Mouse (Mus musculus): ENCODE data around the gene Osm. TPM values are rescaled to one million over a fixed set of nuclear protein-coding genes. Genes with fewer than 3 reads are reported as not detected.

Osm gene
- polyA plus RNA-seq, 1 experiment from 2014 or later, result 0.55 TPM

DNA sequence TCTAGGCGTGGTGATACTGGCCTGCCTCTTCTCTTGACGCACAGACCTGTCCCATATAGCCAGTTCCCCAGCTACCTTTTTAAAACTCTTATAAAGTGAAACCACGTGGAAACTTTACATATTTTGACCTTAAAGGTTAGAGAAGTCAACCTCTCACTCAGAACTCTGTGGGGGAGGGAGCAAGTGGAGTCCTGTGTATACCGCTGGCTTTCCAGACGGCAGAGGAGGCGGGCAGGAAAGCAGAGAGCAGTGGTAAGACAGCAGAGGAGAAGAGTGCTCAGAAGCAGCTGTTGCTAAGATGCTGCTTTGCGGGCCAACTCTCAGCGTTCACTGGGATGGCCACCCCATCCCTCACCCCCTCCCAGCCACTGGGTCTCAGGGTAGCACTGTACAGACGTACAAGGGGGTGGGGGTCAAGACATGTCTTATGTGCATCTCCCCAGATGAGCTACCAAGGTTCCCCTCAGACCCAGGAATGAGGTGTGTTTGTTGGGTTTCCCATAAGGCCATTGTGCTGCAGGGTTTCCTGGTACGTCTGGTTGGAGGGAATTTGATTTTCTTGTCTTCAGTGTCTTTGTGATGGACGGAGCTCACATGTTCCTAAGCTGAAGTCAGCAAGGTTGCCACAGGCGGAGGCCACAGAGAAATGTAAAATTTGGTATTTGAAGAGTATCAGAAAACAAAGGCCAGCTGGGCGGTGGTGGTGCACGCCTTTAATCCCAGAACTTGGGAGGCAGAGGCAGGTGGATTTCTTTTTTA lies 11.2 kb downstream of the Osm start:
- Histone ChIP-seq H3K36me3 (no peaks in the 10 kb centered on the region), H3K4me1 (peaks cover 27% of the 10 kb centered on the region), H3K27ac (no peak overlapping the region), H3K9ac (no peak overlapping the region), H3K27me3 (replicated peaks) (no peaks in the 10 kb centered on the region), H3K4me3 (no peak overlapping the region), H3K9me3 (replicated peaks) (no peaks in the 10 kb centered on the region), H3K4me2 (no peak overlapping the region)
- no peak for ATAC-seq
- 74% methylated on average over 14 of the region's 14 CpGs for WGBS (ENCODE audit: insufficient replicate concordance)

DNA sequence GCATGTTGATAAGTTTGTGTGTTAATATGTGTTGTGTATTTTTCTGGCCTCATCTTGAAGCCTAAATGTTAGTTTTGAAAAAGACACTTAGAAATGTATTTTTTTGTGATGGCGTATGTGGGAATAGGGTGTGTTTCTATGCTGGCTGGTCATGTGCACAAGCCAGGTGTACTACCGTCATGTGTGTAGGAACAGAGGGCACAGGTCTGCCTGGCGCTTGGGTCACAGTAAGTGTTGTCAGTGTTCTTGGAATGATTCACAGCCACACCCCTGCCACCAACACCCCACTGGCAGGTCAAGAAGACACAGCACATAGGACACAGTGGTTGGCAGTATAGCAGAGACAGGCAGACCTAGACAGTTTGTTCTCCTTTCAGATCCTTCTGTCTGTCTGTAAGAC lies 12.9 kb downstream of the Osm start:
- 87% methylated on average over 3 of the region's 3 CpGs for WGBS (ENCODE audit: insufficient replicate concordance)
- Histone ChIP-seq H3K27ac (no peak overlapping the region), H3K9me3 (replicated peaks) (no peaks in the 10 kb centered on the region), H3K4me1 (peaks cover 27% of the 10 kb centered on the region), H3K36me3 (no peaks in the 10 kb centered on the region), H3K4me3 (no peak overlapping the region), H3K9ac (no peak overlapping the region), H3K4me2 (no peak overlapping the region), H3K27me3 (replicated peaks) (no peaks in the 10 kb centered on the region)
- ATAC-seq, result no peak

DNA sequence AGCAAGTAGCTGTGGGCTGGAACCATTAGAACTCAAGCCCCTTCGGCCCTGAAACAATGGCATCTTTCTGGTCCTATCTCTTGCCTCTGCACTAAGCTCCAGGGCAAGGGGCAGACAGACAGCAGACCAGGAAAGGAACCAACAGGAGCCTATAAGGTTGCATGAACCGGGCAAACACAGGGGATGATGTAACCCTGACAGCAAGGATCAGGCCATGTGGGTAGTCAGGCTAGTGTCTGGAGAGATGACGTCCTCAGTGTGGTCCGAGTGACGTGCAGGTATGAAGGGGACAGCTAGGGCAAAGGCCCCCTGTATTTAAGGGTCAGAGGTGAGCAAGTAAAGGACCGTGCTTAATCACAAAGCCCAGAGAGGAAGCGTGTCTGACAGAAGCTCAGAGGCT lies 14.1 kb downstream of the Osm start:
- Histone ChIP-seq H3K36me3 (no peaks in the 10 kb centered on the region), H3K27ac (no peak overlapping the region)

DNA sequence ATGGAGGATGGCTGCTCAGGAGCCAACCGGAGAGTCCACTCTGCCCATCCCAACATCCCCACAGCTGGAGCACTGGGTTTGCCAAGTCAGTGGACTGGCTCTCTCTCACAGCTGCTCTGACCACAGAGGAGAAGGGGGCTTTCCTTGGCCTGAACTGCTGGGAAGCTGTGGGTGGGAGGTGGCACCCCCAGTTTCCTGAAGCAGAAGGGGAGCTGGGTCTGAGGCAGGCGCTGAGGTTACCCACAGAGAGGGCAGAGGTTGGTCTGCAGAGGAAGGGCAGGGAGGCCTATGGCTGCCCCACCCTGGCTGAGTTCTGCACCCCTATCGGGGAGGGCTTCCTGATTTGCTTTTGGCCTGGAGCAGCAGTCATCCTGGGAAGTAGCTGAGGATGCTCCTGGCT lies 15.2 kb downstream of the Osm start:
- Histone ChIP-seq H3K36me3 (no peaks in the 10 kb centered on the region), H3K9ac (no peak overlapping the region), H3K4me3 (no peak overlapping the region), H3K4me2 (no peak overlapping the region), H3K27ac (no peak overlapping the region), H3K4me1 (peaks cover 8% of the 10 kb centered on the region), H3K27me3 (replicated peaks) (no peaks in the 10 kb centered on the region), H3K9me3 (replicated peaks) (no peaks in the 10 kb centered on the region)
- 54% methylated on average over 3 of the region's 3 CpGs for WGBS (ENCODE audit: insufficient replicate concordance)
- ATAC-seq, result no peak

More for the DNA sequence above, 14.1 kb downstream of the Osm start:
- no peak overlapping the region for H3K4me3 ChIP-seq
- no peaks in the 10 kb centered on the region for H3K27me3 ChIP-seq (replicated peaks)
- H3K4me1 ChIP-seq, result peaks cover 19% of the 10 kb centered on the region
- H3K9me3 ChIP-seq (replicated peaks), result no peaks in the 10 kb centered on the region
- H3K4me2 ChIP-seq, result no peak overlapping the region
- H3K9ac ChIP-seq, result no peak overlapping the region
- peak; percentile 48 for ATAC-seq
- 65% methylated on average over 7 of the region's 7 CpGs for WGBS (ENCODE audit: insufficient replicate concordance)

DNA sequence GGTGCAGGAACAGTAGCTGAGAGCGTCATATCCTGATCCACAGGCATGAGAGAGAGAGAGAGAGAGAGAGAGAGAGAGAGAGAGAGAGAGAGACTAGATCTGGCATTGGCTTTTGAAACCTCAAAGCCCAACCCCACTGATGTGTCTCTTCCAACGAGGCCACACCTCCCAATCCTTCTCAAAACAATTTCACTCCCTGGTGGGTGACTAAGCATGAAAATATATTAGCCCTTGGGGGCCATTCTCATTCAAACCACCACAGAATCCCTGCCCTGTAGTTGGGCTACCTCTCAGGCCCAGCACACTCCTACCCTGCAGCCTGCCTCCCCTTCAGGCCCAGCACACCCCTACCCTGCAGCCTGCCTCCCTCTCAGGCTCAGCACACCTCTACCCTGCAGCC lies 16.7 kb downstream of the Osm start:
- H3K27ac ChIP-seq, result no peak overlapping the region
- 71% methylated on average over 2 of the region's 2 CpGs for WGBS (ENCODE audit: insufficient replicate concordance)

DNA sequence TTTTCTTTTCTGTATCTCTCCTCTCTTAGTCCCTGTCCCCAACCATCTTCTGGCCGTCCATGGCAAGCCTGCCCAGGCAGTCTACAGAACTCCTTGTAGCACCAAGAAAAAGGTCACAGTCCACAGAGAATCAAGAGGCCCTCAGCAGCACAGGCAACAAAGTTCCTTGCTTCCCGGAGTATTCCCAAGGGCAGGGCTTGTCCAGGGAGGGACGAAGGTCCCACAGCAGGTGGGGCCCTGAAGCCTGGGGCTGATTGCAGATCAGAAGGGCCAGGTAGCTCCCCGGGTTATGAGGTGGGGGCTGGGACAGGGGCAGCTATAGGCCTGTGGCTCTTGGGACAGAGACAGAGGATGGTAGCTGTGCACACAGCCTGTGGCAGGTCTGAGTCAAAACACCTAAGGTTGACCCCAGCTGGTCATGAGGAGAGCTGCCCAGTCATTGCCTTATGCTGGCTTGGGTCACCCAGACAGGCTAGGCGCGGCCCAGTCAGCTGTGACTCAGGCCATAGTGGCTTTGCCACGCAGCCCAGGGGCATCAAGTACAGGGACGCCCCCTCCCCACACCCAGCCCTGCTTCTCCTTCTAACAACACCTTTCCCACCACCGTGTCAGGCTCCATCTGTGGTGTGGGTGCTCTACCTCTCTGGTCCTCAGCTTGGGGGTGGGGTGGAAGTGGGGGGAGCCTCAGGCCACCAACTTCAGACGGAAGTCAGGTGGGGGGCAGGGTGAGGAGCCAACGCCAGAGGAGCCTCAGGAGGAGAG lies 20.8 kb downstream of the Osm start, which contains the start of gene Lif:
Gene Lif, plus strand, starts transcription at position 712 of the 762 bp plus-strand sequence.
- Histone ChIP-seq H3K27me3 (replicated peaks) (peaks cover 14% of the 10 kb centered on the region; the same call in 1 of the 2 replicates), H3K27ac (no peak within 1 kb of the TSS), H3K4me2 (no peak within 1 kb of the TSS), H3K9ac (no peak within 1 kb of the TSS), H3K36me3 (no peaks in the 10 kb centered on the region), H3K9me3 (replicated peaks) (no peaks in the 10 kb centered on the region), H3K4me3 (no peak within 1 kb of the TSS), H3K4me1 (peaks cover 35% of the 10 kb centered on the region)
- no peak for ATAC-seq
- 44% methylated on average over 11 of the region's 11 CpGs for WGBS (ENCODE audit: insufficient replicate concordance)

More for the DNA sequence above, 16.7 kb downstream of the Osm start:
- no peak for ATAC-seq
- H3K27me3 ChIP-seq (replicated peaks), result peaks cover 7% of the 10 kb centered on the region; the same call in 1 of the 2 replicates
- no peaks in the 10 kb centered on the region for H3K36me3 ChIP-seq
- no peak overlapping the region for H3K4me2 ChIP-seq
- no peak overlapping the region for H3K4me3 ChIP-seq
- H3K4me1 ChIP-seq, result peaks cover 12% of the 10 kb centered on the region; the same call in 1 of the 2 replicates
- H3K9me3 ChIP-seq (replicated peaks), result no peaks in the 10 kb centered on the region
- H3K9ac ChIP-seq, result no peak overlapping the region

DNA sequence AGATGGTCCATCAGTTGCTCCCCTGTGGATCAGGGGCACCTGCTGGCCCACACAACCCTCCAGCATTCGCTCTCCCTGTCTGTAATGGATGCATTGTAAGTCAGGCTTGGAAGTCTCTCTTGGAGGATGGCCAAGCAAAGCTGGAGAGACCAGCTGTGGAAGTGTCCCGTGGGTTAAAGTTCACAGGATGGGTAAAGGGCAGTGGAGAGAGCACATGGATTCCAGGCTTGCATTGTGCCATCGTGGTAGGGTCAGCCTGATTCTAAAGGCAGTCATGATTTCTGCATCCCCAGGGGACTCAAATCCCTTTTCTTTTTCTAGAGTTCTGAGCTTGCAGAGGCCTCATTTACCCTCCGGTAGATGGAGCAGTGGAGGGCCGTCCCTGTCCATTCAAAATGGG lies 21.5 kb downstream of the Osm start:
- H3K4me1 ChIP-seq, result peaks cover 38% of the 10 kb centered on the region
- H3K9me3 ChIP-seq (replicated peaks), result no peaks in the 10 kb centered on the region
- H3K4me2 ChIP-seq, result no peak overlapping the region
- peaks cover 22% of the 10 kb centered on the region for H3K27me3 ChIP-seq (replicated peaks)
- no peak overlapping the region for H3K4me3 ChIP-seq
- ATAC-seq, result no peak
- no peak overlapping the region for H3K27ac ChIP-seq
- 71% methylated on average over 5 of the region's 5 CpGs for WGBS (ENCODE audit: insufficient replicate concordance)
- no peaks in the 10 kb centered on the region for H3K36me3 ChIP-seq
- no peak overlapping the region for H3K9ac ChIP-seq

DNA sequence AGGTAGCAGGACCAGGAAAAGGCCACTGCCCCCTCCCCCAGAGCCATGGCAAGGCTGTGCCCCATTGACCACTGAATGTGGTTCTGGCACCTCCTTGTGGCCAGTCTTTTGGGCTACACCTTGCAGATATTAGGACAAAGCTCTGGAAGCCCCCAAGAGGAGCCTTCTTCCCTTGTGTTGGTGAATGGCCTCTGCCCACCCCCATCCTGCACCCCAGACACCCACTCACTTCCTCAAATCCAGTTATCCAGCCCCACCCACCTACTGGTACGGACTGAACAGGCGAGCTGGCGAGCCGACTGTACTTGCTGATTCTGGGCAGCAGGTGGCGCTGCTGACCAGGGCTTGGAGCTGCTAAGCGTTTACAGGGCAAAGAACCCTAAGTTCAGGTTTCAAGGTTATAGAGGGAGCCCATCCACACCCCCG lies 22.4 kb downstream of the Osm start:
- no peak overlapping the region for H3K27ac ChIP-seq
- H3K36me3 ChIP-seq, result no peaks in the 10 kb centered on the region
- ATAC-seq, result peak; percentile 66
- H3K9ac ChIP-seq, result no peak overlapping the region
- WGBS (ENCODE audit: insufficient replicate concordance), result 0% methylated on average over 7 of the region's 7 CpGs
- H3K27me3 ChIP-seq (replicated peaks), result peaks cover 31% of the 10 kb centered on the region
- H3K4me2 ChIP-seq, result peak overlapping the region; percentile 51
- peaks cover 44% of the 10 kb centered on the region for H3K4me1 ChIP-seq
- H3K4me3 ChIP-seq, result no peak overlapping the region
- H3K9me3 ChIP-seq (replicated peaks), result no peaks in the 10 kb centered on the region

DNA sequence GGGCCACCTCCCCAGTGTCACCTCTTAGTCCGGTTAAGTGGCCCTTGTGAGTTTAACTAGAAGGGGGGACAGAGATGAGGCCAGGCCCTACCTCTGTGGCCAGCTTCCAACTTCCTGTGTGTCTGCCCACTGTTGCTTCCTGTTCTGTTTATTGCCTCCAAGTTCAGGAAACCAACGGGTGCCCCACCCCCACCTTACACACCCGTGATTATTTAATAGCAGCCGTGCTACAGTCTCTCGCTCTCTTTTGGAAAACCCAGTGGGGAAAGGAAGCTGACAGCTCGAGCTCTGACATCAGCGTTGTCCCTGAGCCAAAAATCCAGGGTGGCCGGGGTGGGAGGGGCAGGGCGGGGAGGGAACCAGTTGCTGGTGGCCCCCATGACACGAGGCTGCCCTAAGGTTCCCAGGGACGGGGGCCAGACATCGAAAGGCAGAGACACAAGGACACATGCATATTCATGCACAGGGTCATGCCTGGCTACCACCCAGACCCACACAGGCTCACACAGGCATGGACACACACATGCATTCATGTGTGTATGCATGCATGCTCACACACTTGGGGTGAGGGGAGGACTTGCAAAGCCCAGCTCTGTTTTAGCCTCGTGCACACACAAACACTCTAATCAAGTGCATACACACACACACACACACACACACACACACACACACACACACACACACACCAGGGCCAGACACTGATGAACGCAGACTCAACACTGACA lies 24.4 kb downstream of the Osm start:
- Histone ChIP-seq H3K4me2 (peak overlapping the region; percentile 50), H3K36me3 (no peaks in the 10 kb centered on the region), H3K27me3 (replicated peaks) (peaks cover 50% of the 10 kb centered on the region), H3K27ac (no peak overlapping the region), H3K4me3 (0 out of 2 replicates have a peak overlapping the region, but pooled peaks have one; percentile 7), H3K9me3 (replicated peaks) (no peaks in the 10 kb centered on the region), H3K4me1 (peaks cover 44% of the 10 kb centered on the region), H3K9ac (no peak overlapping the region; the same call in none of the 2 replicates)
- 14% methylated on average over 14 of the region's 14 CpGs for WGBS (ENCODE audit: insufficient replicate concordance)
- ATAC-seq, result no peak

DNA sequence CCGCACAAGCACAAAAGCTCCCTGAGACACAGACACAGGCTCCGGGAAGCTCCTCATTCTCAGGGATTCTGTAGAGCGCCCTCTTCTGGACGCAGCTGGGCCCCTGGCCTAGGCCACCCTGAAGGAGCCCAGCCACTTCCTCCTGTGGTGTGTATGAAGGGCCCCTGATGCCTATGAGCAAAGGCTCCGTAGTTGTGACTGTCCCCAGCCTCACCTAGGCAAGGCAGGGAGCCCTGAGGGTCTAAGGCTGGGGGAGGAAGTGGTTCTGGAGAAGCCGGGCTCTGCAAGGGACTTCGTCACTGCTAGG lies 24.9 kb downstream of the Osm start:
- Histone ChIP-seq H3K9ac (no peak overlapping the region), H3K4me3 (no peak overlapping the region), H3K36me3 (no peaks in the 10 kb centered on the region), H3K27me3 (replicated peaks) (peaks cover 56% of the 10 kb centered on the region), H3K4me2 (peak overlapping the region; percentile 50), H3K27ac (no peak overlapping the region), H3K4me1 (peaks cover 44% of the 10 kb centered on the region), H3K9me3 (replicated peaks) (no peaks in the 10 kb centered on the region)
- WGBS (ENCODE audit: insufficient replicate concordance), result 24% methylated on average over 7 of the region's 7 CpGs
- ATAC-seq, result 0 out of 2 replicates have a peak, but pooled peaks have one; percentile 16

DNA sequence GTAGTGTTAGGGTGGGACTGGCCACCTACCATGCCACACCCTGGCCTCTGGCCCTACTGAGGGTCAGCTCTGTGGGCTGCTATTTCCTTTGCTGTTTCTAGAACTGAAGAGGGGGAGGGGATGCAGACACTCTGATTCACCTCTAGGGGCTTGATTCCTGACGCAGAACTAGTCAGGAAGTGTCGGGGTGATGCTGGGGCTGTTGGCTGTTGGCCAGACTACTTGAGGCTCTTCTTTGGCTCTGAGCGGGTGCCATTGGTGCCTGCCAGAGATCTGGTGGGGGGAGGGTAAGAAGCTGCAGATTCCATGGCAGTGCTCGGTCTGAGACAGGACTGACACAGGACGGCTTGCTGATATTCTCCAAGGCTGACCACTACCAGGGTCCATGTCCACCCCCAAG lies 25.7 kb downstream of the Osm start:
- 41% methylated on average over 5 of the region's 5 CpGs for WGBS (ENCODE audit: insufficient replicate concordance)
- Histone ChIP-seq H3K27ac (no peak overlapping the region), H3K4me1 (peaks cover 50% of the 10 kb centered on the region)

DNA sequence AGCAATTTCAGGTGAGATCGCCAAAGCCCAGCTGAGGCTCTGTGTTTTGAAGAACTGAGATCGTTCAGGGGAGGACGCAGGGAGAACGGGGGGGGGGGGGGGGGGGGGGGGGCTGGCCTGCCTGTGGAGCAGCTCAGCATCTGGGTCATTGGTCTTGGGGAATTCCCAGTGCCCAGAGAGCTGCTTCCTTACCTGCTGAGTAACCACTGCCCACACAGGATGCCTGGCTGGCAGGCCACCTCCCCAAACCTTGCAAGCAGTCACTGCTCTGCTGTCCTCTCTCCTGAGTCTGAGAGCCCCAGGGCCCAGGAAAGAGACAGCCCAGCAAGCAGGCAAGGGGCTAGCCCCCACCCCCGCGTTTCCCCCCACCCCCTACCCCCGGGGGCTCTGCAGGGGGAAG lies 26.6 kb downstream of the Osm start:
- Histone ChIP-seq H3K4me1 (peaks cover 46% of the 10 kb centered on the region), H3K27me3 (replicated peaks) (peaks cover 66% of the 10 kb centered on the region), H3K36me3 (no peaks in the 10 kb centered on the region), H3K9ac (no peak overlapping the region), H3K27ac (no peak overlapping the region), H3K4me2 (no peak overlapping the region), H3K9me3 (replicated peaks) (no peaks in the 10 kb centered on the region), H3K4me3 (no peak overlapping the region)
- WGBS (ENCODE audit: insufficient replicate concordance), result 21% methylated on average over 7 of the region's 7 CpGs
- ATAC-seq, result no peak

More for the DNA sequence above, 25.7 kb downstream of the Osm start:
- Histone ChIP-seq H3K9me3 (replicated peaks) (no peaks in the 10 kb centered on the region), H3K27me3 (replicated peaks) (peaks cover 64% of the 10 kb centered on the region), H3K4me3 (no peak overlapping the region), H3K9ac (no peak overlapping the region), H3K36me3 (no peaks in the 10 kb centered on the region), H3K4me2 (no peak overlapping the region)
- ATAC-seq, result no peak

Data from liver, embryonic 12.5 days (tissue).